Mouse (Mus musculus): ENCODE data around the gene Rtn4. TPM values are rescaled to one million over a fixed set of nuclear protein-coding genes. Genes with fewer than 3 reads are reported as not detected.

The Rtn4 gene
- polyA plus RNA-seq, 1 experiment: 39.2 TPM

GRCm38 (mm10) chr11:29706845-29707244 is 14.1 kb downstream of the Rtn4 start:
- WGBS: 92% methylated on average over 4 of the region's 4 CpGs
- no peak for DNase-seq (ENCODE audit: low read depth, low spot score)

DNA sequence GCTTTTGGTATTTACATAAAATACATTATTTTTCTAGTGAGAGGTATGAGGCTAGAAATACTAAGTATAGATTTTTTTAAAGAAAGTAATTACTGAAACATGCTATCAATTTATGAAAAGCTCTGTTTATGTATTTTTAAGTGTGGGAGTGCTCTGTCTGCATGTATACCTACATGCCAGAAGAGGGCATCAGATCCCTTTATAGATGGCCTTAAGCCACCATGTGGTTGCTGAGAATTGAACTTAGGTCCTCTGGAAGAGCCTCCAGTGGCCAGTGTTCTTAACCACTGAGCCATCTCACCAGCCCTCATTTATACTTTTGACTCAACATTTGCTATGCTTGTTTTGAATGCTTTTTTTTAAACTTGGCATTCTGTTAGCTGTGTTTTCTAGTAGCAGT is 16.8 kb downstream of the Rtn4 start:
- DNase-seq (ENCODE audit: low read depth, low spot score): no peak

- no peak for DNase-seq (ENCODE audit: low read depth, low spot score)
- 78% methylated on average over 7 of the region's 7 CpGs for WGBS
Measured at GRCm38 (mm10) chr11:29714114-29714513, 21.4 kb downstream of the Rtn4 start.

DNA sequence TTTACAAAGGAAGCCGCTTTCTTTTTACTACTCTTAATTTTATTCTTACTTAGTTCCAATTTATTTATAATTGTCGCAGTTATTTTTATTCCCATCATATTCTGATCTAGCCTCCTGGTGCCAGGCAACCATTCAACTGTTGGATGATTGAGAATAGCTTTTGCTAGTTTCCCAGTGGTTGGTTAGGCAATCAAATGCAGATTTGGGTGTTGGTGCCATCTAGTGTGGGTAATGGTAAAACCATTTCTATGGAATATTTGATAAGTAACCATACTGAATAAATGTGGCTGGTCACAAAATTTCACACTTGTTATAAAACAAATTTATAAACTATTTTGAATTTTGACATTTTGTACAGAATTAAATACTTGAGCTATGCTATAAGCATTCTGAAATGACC is 22.0 kb downstream of the Rtn4 start:
- no peak for DNase-seq (ENCODE audit: low read depth, low spot score)
- 33% methylated on average over 2 of the region's 2 CpGs for WGBS

- DNase-seq (ENCODE audit: low read depth, low spot score): no peak
- 71% methylated on average over 3 of the region's 3 CpGs for WGBS
Measured at GRCm38 (mm10) chr11:29715499-29715898, 22.8 kb downstream of the Rtn4 start.

GRCm38 (mm10) chr11:29718541-29718940 is 25.8 kb downstream of the Rtn4 start:
- whole genome bisulfite sequencing: 25% methylated on average over 6 of the region's 6 CpGs
- DNase-seq (ENCODE audit: low read depth, low spot score): no peak

- no peak for DNase-seq (ENCODE audit: low read depth, low spot score)
- 55% methylated on average over 1 of the region's 1 CpGs for WGBS
Measured at GRCm38 (mm10) chr11:29719597-29719996, 26.9 kb downstream of the Rtn4 start.

DNA sequence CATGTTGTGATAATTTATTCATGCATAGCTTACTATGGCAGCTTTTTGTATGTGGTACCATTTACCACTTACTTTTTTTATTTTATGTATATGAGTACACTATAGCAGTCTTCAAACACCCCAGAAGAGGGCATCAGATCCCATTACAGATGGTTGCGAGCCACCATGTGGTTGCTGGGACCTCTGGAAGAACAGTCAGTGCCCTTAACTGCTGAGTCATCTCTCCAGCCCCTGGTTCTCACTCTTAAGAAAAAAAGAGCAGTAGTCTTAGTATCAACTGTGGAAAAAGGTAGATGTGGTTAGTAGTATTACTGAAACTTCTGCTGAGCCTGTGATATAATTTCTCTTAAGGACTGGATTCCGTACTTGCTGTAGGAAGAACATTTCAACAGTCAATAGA is 31.5 kb downstream of the Rtn4 start:
- WGBS: 95% methylated on average over 2 of the region's 2 CpGs
- no peak for DNase-seq (ENCODE audit: low read depth, low spot score)

DNA sequence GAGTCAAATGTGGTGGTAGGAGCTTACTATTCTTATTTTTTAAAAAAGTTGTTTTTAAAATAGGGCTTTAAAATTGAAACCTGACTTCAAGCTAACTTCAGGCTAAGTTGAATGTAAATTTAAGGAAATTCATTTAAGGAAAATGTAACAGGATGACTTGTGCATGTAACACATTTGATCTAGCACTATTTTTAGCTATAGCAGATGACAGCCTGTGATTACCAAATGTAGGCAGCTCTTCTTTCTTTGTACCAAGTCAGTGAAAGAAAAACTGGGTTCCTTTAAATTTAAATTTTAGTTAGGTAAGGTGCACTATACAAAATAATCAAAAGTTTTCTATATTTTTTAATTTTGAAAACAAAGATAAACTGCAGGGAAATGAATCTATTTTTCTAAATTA is 32.4 kb downstream of the Rtn4 start:
- no peak for DNase-seq (ENCODE audit: low read depth, low spot score)

- DNase-seq (ENCODE audit: low read depth, low spot score): no peak
- WGBS: 93% methylated on average over 1 of the region's 1 CpGs
Measured at GRCm38 (mm10) chr11:29725610-29726009, 32.9 kb downstream of the Rtn4 start.

DNA sequence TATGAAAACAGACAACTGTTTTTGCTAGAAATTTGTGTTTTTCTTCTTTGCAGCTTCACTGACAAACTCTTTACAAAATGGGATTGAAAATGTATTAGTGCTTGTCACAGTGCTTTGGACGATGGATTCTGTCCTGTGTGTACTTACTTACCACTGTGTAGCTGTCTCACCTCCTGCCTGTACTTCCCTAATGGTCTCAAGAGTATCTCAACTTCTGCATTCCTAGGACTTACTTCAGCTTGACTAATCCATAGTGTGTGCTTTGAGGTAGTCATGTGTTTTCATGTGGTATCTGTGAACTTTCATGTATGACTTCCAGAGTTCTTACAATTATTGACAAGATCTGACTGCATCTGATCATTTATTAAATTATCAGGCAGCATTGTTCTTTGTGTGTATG is 35.2 kb downstream of the Rtn4 start:
- no peak for DNase-seq (ENCODE audit: low read depth, low spot score)
- WGBS: 81% methylated on average over 1 of the region's 1 CpGs

DNA sequence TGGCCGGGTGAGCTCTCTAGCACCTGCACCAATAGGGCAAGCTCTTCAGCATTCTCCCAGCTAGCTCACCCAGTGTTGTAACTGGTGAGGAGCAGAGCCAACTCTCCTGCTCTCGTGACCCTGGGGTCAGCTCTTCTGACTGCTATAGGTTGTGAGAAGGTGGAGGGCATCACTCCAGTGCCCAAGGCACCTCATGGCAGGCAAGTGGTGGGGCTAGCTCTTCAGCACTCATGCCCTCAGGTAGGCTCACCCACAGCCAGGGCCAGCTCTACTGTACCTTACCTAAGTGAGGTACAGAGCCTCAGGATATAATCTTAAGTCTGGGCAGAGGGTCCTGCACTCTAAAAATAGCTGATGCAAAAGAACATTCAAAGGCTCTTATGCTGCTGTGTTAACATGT is 47.0 kb downstream of the Rtn4 start:
- no peak for DNase-seq (ENCODE audit: low read depth, low spot score)
- WGBS: 97% methylated on average over 2 of the region's 2 CpGs

GRCm38 (mm10) chr11:29744760-29745430 is 52.1 kb downstream of the Rtn4 start:
- WGBS: 87% methylated on average over 5 of the region's 5 CpGs
- DNase-seq (ENCODE audit: low read depth, low spot score): no peak

GRCm38 (mm10) chr11:29745513-29745912 is 52.8 kb downstream of the Rtn4 start:
- no peak for DNase-seq (ENCODE audit: low read depth, low spot score)
- WGBS: 73% methylated on average over 2 of the region's 2 CpGs

GRCm38 (mm10) chr11:29746203-29746602 is 53.5 kb downstream of the Rtn4 start:
- 92% methylated on average over 9 of the region's 9 CpGs for WGBS
- DNase-seq (ENCODE audit: low read depth, low spot score): no peak

DNA sequence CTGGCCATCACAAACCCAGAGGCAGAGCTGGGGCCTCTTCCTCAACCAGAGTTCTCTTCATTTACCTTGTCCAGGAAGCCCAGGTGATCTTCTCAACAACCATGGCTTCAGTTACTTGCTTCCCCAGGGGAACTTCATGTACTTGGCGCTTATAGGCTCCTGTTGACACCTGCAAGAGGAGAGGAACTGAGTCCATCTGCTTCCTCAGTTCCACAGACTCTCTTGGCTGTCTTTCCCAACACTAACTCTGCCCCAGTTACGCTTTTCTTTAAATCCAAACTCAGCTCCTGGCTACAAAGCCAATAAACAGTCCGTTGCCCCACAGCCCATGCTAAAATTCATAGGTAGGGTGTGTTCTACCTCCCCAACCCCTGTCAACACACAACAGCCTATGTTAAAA is 54.6 kb downstream of the Rtn4 start:
- DNase-seq (ENCODE audit: low read depth, low spot score): no peak
- WGBS: 92% methylated on average over 3 of the region's 3 CpGs

DNA sequence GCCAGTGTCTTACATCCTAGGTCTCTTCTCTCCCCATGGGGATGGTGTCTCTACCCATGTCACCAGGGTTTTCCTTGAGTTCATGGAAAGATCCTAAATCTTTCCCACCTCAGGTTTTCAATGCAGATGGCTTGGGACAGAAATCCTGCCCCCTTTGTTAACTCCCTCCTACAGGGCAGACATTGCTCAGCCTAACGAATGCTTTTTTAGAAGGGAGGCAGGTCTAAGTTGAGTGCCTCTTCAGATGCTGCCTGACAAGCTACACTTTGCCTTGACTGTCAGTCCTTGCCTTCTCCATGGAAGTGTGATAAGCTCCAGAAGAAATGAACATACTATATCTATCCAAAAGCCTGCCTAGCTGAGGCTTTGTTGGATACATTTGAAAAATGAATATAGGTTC is 55.1 kb downstream of the Rtn4 start:
- no peak for DNase-seq (ENCODE audit: low read depth, low spot score)
- 84% methylated on average over 1 of the region's 1 CpGs for WGBS

DNA sequence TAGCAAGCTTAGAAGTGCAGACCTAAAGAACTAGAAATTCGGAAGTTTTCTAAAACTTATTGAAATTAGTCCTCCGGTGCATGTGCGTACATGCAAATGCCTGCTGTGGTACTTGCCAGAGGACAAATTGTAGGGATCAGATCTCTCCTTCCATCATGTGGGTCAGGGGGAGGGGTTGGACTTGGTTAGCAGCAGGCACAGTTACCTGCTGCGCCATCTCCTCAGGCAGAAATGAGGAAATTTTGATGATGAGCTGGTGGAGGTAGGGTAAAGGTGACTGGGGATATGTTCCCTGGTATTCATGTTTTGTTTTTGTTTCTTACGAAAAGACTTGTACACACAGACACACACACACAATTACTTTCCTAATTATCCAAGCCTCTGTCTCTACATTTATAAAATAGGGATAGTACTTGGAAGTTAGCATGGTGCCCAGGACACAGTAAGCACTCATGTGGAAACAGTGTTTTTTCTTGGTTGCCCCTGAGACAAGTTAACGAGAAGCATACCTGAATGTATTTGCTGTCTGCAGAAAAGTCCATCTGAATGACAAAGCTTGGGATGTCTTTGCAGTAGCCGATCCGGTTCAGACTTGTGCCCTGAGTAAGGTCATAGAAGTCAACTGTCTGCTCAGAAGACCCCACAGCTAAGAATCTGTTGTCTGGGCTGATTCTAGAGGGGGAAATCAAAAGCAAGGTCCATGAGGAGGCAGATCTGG is 56.2 kb downstream of the Rtn4 start:
- 91% methylated on average over 8 of the region's 8 CpGs for WGBS
- DNase-seq (ENCODE audit: low read depth, low spot score): no peak

GRCm38 (mm10) chr11:29749468-29749829 is 56.7 kb downstream of the Rtn4 start:
- WGBS: 100% methylated on average over 1 of the region's 1 CpGs

DNA sequence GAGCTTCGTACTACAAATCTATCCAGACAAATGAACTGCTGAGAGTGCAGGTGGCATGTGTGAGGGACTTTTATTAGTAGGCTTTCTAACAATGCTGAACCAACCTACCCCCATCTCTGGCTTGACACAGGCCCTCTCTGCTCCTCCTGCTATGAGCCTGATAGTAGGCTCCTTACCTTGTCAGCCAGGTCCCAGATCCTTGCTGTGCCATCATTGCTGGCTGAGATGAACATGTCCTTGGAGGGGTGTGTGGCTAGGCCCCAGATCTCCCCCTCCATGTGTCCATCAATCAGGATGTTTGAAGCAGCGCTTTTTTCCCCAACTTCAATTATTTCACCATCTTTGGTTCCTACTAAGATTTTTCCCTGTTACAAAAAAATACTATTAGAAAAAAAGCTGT is 58.3 kb downstream of the Rtn4 start:
- DNase-seq (ENCODE audit: low read depth, low spot score): no peak
- WGBS: 94% methylated on average over 2 of the region's 2 CpGs

More at GRCm38 (mm10) chr11:29749468-29749829, 56.7 kb downstream of the Rtn4 start:
- no peak for DNase-seq (ENCODE audit: low read depth, low spot score)

Data from large intestine, adult 2 months (tissue).